Mouse (Mus musculus) adrenal gland, postnatal 25 days (tissue): ENCODE measurements around the gene Fancl. TPM values are rescaled to one million over a fixed set of nuclear protein-coding genes. Genes with fewer than 3 reads are reported as not detected.
"Not testable (repeated sequence)": the region's sequence is repeated elsewhere in the genome, so short reads cannot be mapped to it uniquely, and the experiment has no call there.

Experiments used
- DNase-seq: peaks from one replicate; pipeline ENCODE4 v3.0.0; 2021; ENCODE audit warnings: mixed read lengths
- long read RNA-seq: library from polyadenylated mRNA; stranded (forward); transcript quantifications from one replicate; pipeline ENCODE4 v2.0.0, GENCODE M21; 2021
- total RNA-seq: library from RNA; stranded (reverse); gene quantifications from 2 replicates; pipeline ENCODE4 v1.2.3, GENCODE M21; 2021

Fancl gene
- total RNA-seq = 16.6 and 17.2 TPM in 2 replicates
- long read RNA-seq, partial matches to known transcripts = 0 of 1 reads
- long read RNA-seq, other reads (novel, unspliced or antisense) = 0 of 1 reads

- DNase-seq = no peak
Measured at GRCm38 (mm10) chr11:26385971-26386370, at the start of gene Fancl. TSS of gene Fancl (plus strand) at chr11:26386135.

DNA sequence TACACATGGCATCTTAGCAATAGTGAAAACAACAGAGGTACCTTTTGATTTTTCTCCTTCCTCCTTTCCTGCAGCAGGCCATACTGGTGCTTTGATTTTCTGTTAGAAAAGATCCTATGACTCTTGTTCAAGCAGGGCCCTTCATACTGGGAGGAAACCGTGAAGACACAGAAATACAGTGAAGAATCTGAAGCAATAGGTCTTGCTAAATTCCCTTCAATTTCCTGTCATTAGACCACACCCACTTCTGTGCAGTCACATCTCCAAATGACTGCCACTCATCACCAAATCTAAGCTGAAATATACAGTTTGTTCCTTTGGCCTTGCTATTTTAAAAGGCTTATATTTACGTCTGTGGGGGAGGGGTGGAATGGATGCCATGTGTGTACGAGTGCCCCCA, 49.1 kb upstream of the Fancl start:
- no peak for DNase-seq

DNA sequence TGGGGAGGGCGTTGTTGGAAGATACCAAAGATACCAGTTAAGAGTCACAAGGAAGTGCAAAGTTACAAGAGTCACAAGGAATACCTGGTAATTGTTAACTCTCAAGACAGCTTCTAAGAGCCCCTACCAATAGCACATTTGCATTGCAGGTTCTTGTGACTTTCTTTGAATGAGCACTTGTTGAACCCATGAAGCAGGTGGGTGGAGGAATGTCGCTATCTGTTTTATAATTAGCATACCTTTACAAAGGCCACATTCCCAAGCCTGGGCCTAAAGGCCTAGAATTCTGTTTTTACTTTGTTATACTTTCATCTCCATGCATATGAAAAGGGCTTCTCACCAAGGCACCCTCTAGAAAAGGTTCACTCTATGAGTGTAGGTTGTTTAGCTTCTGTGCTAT, 15.8 kb upstream of the Fancl start:
- DNase-seq = not testable (repeated sequence)

- not testable (repeated sequence) for DNase-seq
Measured at GRCm38 (mm10) chr11:26371980-26372379, 14.0 kb upstream of the Fancl start.

- no peak for DNase-seq
Measured at GRCm38 (mm10) chr11:26374132-26374531, 11.8 kb upstream of the Fancl start.

DNA sequence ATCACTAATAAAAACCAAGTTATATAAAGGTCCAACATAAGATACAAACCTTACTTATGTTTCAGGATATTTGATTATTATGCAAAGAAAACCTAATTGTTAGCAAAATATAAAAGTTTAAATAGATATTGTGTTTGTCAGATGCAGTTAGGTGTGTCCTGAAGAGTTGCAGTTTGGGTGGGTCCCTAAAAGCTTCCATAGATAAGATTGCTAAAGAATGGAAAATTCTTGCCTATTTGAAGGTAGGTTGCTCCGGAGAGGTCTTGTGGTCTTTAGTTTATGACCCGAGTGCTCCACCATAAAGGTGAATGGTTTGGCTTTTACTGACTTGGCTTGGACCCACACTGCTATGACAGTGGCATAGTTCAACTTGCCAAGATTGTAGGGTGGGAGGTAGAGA, 7.9 kb upstream of the Fancl start:
- no peak for DNase-seq

DNA sequence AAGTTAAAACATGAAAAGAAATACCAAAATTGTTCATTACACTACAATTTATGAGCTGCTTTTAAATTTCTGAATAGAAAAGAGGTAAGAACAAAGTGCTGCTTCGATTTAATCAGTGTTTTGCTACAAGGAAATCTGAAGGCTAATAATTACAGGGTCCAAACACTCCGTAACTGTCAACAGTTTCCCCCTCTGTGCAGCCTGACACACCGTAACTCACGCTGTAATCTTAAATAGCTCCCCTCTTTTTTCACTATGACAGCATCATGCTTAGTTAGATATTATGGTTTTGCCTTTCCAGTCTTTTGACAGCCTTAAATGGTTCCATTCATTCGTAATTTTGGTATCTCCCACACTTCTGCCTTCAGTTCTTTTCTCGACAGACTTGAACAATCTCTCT, 4.4 kb upstream of the Fancl start:
- DNase-seq = no peak

GRCm38 (mm10) chr11:26386678-26387077, 743 bp downstream of the Fancl start:
- no peak for DNase-seq

- DNase-seq = peak; percentile 94
Measured at GRCm38 (mm10) chr11:26387087-26387611, 1.2 kb downstream of the Fancl start.

DNA sequence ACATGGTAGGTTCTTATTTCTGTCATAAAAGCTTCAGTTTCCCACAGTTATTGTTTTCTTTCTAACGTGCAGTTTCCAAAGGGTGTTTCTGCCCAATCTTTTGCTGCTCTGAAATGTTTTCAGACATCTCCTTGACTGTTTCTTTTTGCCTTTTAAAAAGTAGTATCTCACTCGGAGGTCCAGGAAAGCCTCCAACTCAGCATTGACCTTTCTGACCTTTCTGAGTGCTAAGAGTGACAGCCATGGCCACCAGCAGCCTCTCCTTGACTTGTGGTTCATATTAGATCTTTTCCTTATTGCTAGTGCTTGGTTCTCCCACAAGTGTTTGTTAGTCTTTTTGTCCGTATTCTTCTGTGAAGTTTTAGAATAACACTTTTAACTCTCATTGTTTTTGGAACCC, 9.6 kb downstream of the Fancl start:
- DNase-seq = no peak

DNA sequence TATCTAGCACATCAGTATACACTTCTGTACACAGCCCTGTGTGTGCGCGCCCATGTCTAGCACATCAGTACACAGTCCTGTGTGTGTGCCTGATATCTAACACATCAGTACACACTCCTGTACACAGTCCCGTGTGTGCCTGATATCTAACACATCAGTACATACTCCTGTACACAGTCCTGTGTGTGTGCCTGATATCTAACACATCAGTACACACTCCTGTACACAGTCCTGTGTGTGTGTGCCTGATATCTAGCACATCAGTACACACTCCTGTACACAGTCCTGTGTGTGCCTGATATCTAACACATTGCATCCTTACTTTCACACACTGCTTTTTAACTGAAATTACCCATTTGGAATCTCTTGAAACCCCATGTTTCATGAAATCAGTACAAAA, 27.0 kb downstream of the Fancl start:
- DNase-seq = no peak

DNA sequence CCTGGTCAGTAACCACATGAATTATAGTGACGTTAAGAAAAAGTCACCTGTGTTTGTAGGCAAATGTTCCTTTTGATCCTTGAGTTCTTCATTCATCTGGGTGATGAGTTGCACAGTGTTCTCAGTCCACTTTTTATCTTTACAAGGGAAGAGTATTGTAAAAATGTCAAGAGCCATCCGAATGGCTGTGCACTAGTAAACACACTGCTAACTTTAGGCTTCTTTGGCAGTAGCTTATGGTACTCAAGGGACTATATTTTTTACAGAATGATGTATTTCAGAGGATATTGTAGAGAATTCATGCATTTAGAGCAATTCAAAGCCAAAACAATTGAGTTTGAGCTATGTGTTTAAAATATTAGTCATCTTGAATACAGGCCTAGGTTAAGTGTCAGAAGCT, 35.5 kb downstream of the Fancl start:
- no peak for DNase-seq

DNA sequence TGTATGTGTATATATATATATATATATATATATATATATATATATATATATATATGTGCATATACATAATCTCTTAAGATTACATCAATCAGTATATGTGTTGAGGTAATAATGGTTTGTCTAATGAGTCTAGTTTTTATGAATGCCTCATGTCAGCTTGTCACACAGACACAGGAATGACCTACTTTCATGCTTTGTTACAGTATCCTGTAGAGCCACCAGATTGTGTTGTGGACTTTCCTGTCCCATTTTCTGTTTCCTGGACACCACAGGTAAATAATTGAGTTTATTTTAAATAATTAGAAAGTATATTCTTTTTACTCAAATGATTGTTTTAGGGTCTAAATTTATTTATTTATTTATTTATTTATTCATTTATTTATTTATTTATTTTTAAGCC, 48.3 kb downstream of the Fancl start:
- DNase-seq = no peak

DNA sequence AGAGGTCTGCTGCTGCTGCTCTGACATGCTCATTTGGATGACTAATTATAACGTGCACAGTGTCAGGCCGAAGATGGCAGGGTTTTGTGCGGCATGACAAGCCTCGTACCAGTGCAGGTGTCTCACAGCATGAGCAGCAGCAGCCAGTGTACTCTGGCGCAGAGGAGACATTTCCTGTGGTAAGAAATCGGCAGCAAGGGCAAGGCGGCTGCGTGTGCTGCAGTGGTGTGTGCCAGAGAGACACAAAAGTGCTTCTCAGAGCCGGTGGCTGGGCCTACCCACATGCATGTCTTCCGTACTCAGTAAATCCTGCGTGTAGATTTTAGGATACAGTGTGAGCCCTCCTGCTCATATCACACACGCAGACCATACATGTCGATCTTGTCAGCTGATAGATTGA, 51.9 kb downstream of the Fancl start:
- no peak for DNase-seq

DNA sequence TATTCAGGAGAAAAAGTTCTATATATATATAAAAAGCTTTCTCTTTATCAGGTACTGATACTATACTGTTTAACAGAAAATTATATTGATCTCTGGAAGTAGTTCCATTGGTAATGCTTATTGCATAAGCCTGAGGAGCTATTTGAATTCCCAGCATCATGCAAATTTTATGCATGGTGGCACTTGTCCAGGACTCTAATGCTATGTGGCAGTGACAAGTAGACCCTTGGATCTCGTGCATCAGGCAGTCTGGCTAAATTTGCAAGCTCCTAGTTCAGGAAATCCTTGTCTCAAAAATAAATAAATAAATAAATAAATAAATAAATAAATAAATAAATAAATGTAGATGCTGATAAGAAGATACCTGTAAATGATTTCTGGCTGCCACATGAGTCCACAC, 55.2 kb downstream of the Fancl start:
- no peak for DNase-seq

DNA sequence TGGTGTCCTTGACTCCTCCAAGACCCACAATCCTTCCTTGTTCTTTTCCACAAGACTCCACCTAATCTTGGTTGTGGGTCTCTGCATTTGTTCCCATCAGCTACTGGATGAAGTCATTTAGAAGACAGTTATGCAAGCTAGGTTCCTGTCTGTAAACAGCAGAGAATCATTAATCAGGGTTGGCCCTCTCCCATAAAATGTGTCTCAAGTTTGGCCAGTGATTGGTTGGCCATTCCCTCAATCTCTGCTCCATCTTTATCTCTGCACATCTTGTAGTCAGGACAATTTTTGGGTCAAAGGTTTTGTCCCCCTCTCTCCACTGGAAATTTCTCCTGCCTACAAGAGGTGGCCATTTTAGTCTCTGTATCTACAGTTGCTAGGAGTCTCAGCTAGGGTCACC, 58.4 kb downstream of the Fancl start:
- no peak for DNase-seq

DNA sequence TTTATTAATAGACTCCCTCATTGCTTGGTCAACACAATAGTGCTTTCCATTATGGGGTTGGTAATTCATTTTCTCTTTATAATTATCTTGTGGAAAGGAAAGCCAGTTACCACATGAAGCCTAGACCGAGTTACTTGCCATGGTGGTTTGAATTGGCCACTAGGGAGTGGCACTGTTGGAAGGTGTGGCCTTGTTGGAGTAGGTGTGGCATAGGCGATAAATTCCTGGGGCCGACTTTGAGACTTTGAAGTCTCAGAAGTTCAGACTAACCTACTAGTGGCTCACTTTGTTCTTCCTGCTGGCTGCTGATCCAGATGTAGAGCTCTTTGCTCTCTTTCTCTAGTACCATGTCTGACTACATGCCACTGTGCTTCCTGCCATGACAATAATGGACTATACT, 63.9 kb downstream of the Fancl start:
- no peak for DNase-seq

DNA sequence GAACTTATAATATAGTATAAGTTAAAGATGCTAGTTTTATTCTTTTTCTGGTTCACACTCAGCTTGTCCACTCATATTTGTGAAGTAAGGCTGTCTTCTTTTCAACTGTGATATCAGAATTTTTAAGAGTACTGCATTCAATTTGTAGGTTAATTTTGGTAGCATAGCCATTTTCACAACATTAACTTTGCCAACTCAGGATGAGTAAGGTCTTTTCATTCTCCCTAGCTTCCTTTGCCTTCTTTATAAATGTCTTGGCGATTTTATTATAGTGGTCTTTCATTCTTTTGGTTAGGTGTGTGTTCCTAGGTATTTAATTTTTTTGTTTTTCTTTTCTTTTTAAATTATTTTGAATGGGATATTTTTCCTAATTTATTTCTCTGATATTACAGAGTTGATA, 64.7 kb downstream of the Fancl start:
- DNase-seq = no peak

- no peak for DNase-seq
Measured at GRCm38 (mm10) chr11:26451228-26451627, 65.3 kb downstream of the Fancl start.

DNA sequence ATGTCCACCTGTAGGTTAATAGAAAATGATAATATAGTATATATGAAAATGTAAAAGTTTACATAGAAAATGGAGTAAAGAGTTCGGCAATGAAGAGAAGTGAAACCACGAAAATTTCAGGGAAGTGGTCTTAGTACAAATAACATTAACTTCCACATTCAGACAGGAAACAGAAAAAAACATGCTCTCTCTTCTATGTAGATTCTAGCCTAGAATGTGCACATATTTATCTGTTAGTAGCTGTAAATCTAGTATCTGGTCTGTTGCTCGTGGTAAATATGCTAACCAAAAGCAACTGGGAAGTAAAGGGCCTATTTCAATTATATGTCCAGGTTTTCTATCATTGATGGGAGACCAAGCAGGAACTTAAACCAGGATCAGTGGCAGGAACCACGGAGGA, 66.8 kb downstream of the Fancl start:
- no peak for DNase-seq

GRCm38 (mm10) chr11:26454081-26454480, 68.1 kb downstream of the Fancl start:
- no peak for DNase-seq

GRCm38 (mm10) chr11:26477037-26477739, 91.3 kb downstream of the Fancl start:
- DNase-seq = no peak

DNA sequence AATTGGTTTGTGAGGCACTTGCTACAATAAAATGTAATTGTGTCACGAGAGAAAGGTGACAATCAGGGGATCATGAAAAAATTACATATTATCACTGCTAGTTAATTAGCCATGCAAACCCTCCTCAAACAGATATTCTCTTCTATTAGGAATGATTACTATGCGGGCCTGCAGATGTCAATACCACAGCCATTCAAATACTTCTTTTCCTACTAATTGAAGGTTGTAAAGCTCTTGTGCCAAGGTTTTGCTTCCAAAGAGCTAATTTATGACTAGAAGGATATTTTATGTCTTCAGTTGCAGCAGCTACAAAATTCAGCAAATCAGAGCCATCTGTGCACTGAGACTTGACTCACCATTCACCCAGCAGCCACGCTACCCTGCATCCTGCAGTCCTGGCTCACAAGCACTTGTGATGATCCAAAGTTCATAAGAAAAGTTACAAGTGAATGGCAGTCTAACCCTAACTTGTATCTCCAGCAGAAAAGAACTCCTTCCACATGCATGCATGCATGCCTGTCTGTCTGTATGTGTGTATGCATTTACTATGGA, 95.8 kb downstream of the Fancl start:
- no peak for DNase-seq
